Mouse (Mus musculus) spleen, adult 2 months (tissue): Measurements from ENCODE around the gene Fignl1. TPM values are rescaled to one million over a fixed set of nuclear protein-coding genes. Genes with fewer than 3 reads are reported as not detected.

Source experiments
- DNase-seq, 2 experiments: peaks; one replicate each; pipeline versions ENCODE4 v3.0.0 to v3.0.0-alpha.2; 2012 to 2021; ENCODE audit warnings: low spot score in 2 of 2, low read depth in 1 of 2
- H3K27ac ChIP-seq: fragments of 200-500 bp; 2 replicates; pipeline ENCODE4 v1.5.1; 2012; ENCODE audit warnings: low read length, inconsistent platforms; ENCODE audit not compliant: insufficient read depth
- H3K27me3 ChIP-seq: fragments of 200-500 bp; 2 replicates; pipeline ENCODE4 v1.6.1; 2012; ENCODE audit warnings: mild to moderate bottlenecking, moderate library complexity, low read length, inconsistent platforms; ENCODE audit not compliant: control insufficient read depth, insufficient read depth
- H3K36me3 ChIP-seq: fragments of 200-500 bp; 2 replicates; pipeline ENCODE4 v1.6.1; 2012; ENCODE audit warnings: mild to moderate bottlenecking, low read length, inconsistent platforms; ENCODE audit not compliant: control insufficient read depth, insufficient read depth
- H3K4me1 ChIP-seq: fragments of 200-500 bp; 2 replicates; pipeline ENCODE4 v1.6.1; 2011; ENCODE audit warnings: inconsistent platforms; ENCODE audit not compliant: control insufficient read depth, insufficient read depth, insufficient read length
- H3K4me3 ChIP-seq: fragments of 200-500 bp; 2 replicates; pipeline ENCODE4 v1.5.1; 2011; ENCODE audit warnings: mild to moderate bottlenecking, inconsistent platforms; ENCODE audit not compliant: insufficient read depth, insufficient read length; ENCODE audit errors: extremely low read depth
- CTCF ChIP-seq: fragments of 200-500 bp; IDR thresholded peaks from 2 replicates; pipeline ENCODE4 v1.5.1; 2011; ENCODE audit warnings: mild to moderate bottlenecking, inconsistent platforms; ENCODE audit not compliant: insufficient read depth, insufficient read length, insufficient replicate concordance; ENCODE audit errors: extremely low read depth
- POLR2A ChIP-seq: fragments of 200-500 bp; IDR thresholded peaks from 2 replicates; pipeline ENCODE4 v1.6.1; 2011; ENCODE audit warnings: low read depth, low read length, inconsistent platforms
- WGBS: fragments of 180-500 bp; shearing (Covaris S2); methylation state at CpG from one replicate; pipeline ENCODE4 v1.1.7; 2018; 5-methylcytosine and 5-hydroxymethylcytosine counted together
- polyA plus RNA-seq: library from polyadenylated mRNA; depleted of rRNA; stranded (reverse); fragments of >200 nt; gene quantifications from 2 replicates; pipeline ENCODE4 v1.2.3, GENCODE M21; 2012

Gene Fignl1
- polyA plus RNA-seq, 1 experiment = 4.0 TPM

GRCm38 (mm10) chr11:11832755-11833084 lies 24.0 kb upstream of the Fignl1 start:
- H3K27ac ChIP-seq = no peak overlapping the region
- no peak for DNase-seq
- no peaks in the 10 kb centered on the region for H3K36me3 ChIP-seq
- 54% methylated on average over 6 of the region's 6 CpGs for WGBS
- H3K27me3 ChIP-seq = no peaks in the 10 kb centered on the region
- H3K4me1 ChIP-seq = peaks cover 3% of the 10 kb centered on the region; the same call in 1 of the 2 replicates
- TF ChIP-seq POLR2A (no peak), CTCF (no peak)
- no peak overlapping the region for H3K4me3 ChIP-seq

DNA sequence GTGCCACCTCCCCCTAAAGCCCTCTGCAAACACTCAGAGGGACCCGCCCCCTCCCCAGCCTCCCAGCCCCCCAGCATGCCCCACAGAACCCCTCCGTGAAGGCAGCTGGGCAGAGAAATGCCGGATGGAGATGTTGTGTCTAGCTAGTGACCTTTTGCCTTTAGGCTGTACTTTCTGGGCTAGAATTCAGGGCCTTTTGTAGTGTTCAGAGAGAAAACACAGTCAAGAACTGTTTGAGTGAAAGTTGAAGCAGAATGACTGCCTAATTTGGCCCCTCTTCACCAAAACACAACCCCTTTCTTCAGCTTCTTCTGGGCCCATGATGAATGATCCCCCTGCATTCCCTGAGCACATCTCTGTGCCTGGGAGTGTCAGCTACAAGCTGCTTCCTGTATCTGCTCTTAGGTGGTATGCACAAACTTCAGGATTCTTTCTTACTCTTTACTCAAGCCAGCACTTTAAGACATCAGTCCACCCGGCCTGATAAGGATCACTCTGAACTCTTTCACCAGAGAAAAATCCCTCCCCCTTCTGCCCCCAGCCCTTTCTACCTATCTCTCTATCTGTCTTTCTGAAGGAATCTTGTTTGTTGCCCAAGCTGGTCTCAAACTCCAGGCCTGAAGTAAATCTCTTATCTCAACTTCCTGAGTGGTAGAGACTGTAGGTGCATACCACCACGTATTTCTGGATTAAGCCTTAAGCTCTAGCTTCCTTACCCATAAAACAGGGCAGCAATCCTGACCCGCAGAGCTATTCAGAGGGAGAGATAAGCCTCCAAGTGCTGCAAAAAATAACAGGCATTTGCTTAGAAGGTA lies 23.4 kb upstream of the Fignl1 start:
- H3K4me1 ChIP-seq = peaks cover 3% of the 10 kb centered on the region; the same call in 1 of the 2 replicates
- TF ChIP-seq CTCF (no peak), POLR2A (no peak)
- 62% methylated on average over 6 of the region's 6 CpGs for WGBS
- no peak overlapping the region for H3K27ac ChIP-seq
- H3K36me3 ChIP-seq = no peaks in the 10 kb centered on the region
- no peak overlapping the region for H3K4me3 ChIP-seq
- H3K27me3 ChIP-seq = no peaks in the 10 kb centered on the region
- DNase-seq = no peak

GRCm38 (mm10) chr11:11831526-11831925 lies 22.8 kb upstream of the Fignl1 start:
- Histone ChIP-seq H3K27me3 (no peaks in the 10 kb centered on the region), H3K4me3 (no peak overlapping the region), H3K4me1 (no peaks in the 10 kb centered on the region), H3K36me3 (no peaks in the 10 kb centered on the region), H3K27ac (no peak overlapping the region)
- WGBS = 92% methylated on average over 6 of the region's 6 CpGs
- TF ChIP-seq CTCF (no peak), POLR2A (no peak)
- no peak for DNase-seq

DNA sequence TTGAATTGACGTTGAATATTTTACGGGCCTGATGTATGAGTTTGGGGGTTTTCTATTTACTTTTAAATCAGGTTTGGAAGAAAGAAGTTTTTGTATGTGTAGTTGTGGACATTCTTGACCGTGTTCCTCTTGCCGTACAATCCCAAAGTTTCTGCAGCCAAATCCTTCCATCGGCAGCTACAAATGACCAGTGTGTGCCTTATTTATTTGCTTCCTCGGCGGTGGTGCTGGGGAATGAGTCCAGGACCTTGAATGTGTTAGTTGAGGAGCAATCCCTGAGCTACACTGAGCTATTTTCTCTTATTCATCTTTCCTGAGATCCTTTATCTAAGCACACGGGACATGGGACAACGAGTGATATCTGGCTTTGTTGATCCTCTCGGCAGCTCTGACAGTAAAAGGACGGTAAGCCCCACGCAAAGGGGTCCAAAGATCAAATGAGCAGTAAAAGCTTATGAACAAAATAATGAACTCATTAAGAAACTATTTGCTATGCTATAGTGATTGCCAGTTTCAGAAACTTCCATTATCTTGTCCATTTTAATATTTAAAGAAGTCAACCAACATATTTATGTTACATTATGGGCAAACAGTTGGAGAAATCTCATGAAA lies 22.2 kb upstream of the Fignl1 start:
- Histone ChIP-seq H3K36me3 (no peaks in the 10 kb centered on the region), H3K27ac (no peak overlapping the region), H3K27me3 (no peaks in the 10 kb centered on the region), H3K4me3 (no peak overlapping the region), H3K4me1 (no peaks in the 10 kb centered on the region)
- DNase-seq = no peak
- TF ChIP-seq CTCF (no peak), POLR2A (no peak)
- WGBS = 94% methylated on average over 12 of the region's 12 CpGs

GRCm38 (mm10) chr11:11829161-11830000 lies 20.6 kb upstream of the Fignl1 start:
- H3K27ac ChIP-seq = no peak overlapping the region
- H3K27me3 ChIP-seq = no peaks in the 10 kb centered on the region
- 83% methylated on average over 11 of the region's 11 CpGs for WGBS
- H3K4me3 ChIP-seq = no peak overlapping the region
- no peak for TF ChIP-seq POLR2A
- TF ChIP-seq CTCF = no peak
- no peaks in the 10 kb centered on the region for H3K36me3 ChIP-seq
- H3K4me1 ChIP-seq = no peaks in the 10 kb centered on the region
- DNase-seq = no peak

GRCm38 (mm10) chr11:11828761-11829160 lies 20.0 kb upstream of the Fignl1 start:
- TF ChIP-seq CTCF = no peak
- TF ChIP-seq POLR2A = no peak
- 71% methylated on average over 6 of the region's 6 CpGs for WGBS
- no peak for DNase-seq
- Histone ChIP-seq H3K4me1 (no peaks in the 10 kb centered on the region), H3K27me3 (no peaks in the 10 kb centered on the region), H3K27ac (no peak overlapping the region), H3K36me3 (no peaks in the 10 kb centered on the region), H3K4me3 (no peak overlapping the region)
